Mouse (Mus musculus) retina, adult 2 months (tissue): ENCODE measurements around the gene Cd274.

Experiments
- DNase-seq: peaks from one replicate; pipeline ENCODE4 v3.0.0-alpha.2; 2012; ENCODE audit warnings: low read depth, low spot score

The Cd274 gene

GRCm38 (mm10) chr19:29430516-29430915, 63.3 kb downstream of the Cd274 start:
- no peak for DNase-seq

GRCm38 (mm10) chr19:29430953-29431352, 63.7 kb downstream of the Cd274 start:
- no peak for DNase-seq

GRCm38 (mm10) chr19:29436793-29437479, 69.7 kb downstream of the Cd274 start:
- no peak for DNase-seq
